Mouse (Mus musculus): ENCODE results near the gene Eif4a2. TPM values are rescaled to one million over a fixed set of nuclear protein-coding genes. Genes with fewer than 3 reads are reported as not detected.
"Not testable (repeated sequence)": the region's sequence is repeated elsewhere in the genome, so short reads cannot be mapped to it uniquely, and the experiment has no call there.

Eif4a2 gene
- total RNA-seq (2021), result 100 to 1,000 TPM; 405 to 416 TPM
- long read RNA-seq, experiment 1, transcript Eif4a2-201 (11 exons, 2,208 nt), result major isoform, 281 of 431 reads
- long read RNA-seq, experiment 1, transcript Eif4a2-202 (11 exons, 2,708 nt), result minor isoform, 5 of 431 reads
- long read RNA-seq, experiment 1, transcript Eif4a2-203 (11 exons, 1,227 nt), result minor isoform, 99 of 431 reads
- long read RNA-seq, experiment 1, partial matches to known transcripts, result 17 of 431 reads
- long read RNA-seq, experiment 1, other reads (novel, unspliced or antisense), result 28 of 431 reads
- long read RNA-seq, experiment 2, transcript Eif4a2-201 (11 exons, 2,208 nt), result major isoform, 301 of 462 reads
- long read RNA-seq, experiment 2, transcript Eif4a2-203 (11 exons, 1,227 nt), result minor isoform, 107 of 462 reads
- long read RNA-seq, experiment 2, partial matches to known transcripts, result 31 of 462 reads
- long read RNA-seq, experiment 2, other reads (novel, unspliced or antisense), result 15 of 462 reads

DNA sequence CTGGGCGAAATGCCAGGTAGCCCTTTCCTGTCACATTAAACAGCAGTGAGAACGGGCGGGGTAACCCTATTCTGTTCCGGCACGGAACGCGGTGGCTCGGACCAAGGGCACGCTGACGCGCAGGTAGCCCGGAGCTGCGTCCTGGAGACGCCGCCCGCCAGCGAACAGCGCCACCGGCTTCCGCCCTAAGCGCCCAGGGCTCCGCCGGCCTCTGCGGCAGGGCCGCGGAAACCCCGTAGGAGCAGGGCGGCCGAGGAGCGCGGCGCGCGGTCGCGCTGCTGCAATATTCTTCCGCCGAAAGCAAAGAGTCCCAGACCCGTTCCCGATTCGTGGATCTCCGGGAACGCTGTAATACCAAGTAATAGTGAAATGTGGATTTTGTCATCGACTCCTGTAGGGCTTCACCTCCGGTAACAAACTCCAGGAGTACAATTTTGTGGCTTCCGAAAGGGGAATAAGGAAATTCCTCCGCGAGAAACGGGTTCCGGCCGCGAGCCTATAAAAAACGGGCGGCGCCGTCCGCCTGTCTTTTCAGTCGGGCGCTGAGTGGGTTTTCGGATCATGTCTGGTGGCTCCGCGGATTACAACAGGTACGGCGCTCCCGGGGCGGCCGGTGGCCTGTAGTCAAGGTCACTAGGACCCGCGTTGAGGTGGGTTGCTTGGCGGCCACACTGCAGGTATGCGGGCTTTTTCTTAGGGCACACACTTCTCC, at the start of gene Eif4a2:
TSS of gene Eif4a2 (plus strand) at position 214 of the 712 bp plus-strand sequence.
- DNase-seq (ENCODE audit: low spot score), result peak; percentile 90

DNA sequence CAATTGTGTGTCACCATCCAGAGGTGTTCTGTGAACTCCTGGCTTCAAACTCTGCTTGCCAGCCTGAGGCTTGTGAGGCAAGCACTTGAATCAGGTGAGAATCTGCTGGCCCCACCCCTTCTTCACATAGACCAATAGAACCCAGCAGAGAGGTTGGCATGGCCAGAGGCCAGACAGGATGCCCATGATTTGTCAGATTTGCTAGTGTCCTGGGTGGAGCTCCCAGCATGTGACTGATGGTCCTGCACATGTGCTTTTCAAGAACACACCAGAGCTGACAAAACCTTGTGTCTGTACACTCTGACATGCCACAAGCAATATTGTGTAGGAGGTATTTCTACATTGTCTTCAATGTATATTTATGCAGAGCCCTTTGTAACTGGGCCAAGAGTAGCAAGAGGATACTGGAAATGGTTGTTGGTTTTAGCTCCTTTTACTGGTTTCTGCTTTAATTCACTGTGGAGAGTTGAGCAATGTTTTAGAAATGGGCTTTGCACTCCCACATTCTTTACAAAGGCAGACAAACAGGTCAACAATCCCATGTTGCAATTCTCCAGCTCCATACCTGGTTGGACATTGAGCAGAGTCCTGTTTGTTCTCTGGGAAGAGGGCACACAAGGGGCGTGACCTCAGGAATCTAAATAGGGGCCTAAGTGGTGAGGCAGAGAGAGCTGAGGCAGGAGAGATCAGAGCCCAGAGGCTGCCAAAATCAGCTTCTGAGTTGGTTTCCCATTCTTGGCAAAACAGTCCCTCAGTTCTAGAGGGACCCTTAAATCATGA, 49.4 kb upstream of the Eif4a2 start, which contains the start of gene Kng1:
TSS of gene Kng1 (plus strand) at position 198 of the 780 bp plus-strand sequence.
- not testable (repeated sequence) for DNase-seq (ENCODE audit: low spot score)

DNA sequence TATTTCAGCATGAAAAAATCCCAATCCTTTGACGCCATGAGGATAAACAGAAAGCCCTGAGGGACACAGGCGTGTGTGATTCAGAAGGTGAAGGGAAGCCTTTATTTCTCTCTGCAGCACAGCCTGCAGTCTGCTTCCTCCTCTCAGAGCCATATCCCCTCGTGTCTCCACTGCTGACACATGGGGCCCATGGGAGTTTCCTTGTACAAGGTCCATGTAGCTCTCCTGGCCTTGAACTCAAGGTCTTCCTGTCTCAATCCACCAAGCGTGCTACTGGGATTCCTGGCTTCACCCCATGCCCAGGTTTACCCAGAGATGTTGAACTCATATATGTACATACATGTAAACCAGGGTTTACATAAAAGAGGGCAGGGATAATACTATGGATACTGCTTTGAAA, 47.6 kb upstream of the Eif4a2 start:
- DNase-seq (ENCODE audit: low spot score), result not testable (repeated sequence)

DNA sequence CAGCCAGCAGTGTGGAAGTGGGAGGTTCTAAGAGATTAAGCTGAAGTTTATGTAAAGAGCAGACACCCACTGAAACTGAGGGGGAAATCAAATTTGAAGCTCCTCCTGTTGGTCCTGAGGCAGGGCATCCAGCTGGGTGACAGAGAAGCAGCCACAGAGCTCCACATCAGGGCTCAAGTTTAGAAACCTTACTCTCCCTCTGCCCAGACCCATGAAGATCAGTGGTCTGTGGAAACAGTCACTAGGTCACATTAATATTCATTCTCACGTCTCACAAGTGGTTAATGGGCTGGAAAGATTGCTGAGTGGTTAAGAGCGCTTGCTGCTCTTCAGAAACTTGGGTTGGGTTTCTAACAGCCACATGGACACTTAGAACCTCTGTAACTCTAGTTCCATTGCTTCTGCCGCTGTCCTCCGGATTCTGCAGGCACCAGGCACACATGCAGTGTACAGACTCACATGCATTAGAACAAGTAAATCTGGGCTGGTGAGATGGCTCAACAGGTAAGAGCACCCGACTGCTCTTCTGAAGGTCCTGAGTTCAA, 46.4 kb upstream of the Eif4a2 start:
- DNase-seq (ENCODE audit: low spot score), result not testable (repeated sequence)

DNA sequence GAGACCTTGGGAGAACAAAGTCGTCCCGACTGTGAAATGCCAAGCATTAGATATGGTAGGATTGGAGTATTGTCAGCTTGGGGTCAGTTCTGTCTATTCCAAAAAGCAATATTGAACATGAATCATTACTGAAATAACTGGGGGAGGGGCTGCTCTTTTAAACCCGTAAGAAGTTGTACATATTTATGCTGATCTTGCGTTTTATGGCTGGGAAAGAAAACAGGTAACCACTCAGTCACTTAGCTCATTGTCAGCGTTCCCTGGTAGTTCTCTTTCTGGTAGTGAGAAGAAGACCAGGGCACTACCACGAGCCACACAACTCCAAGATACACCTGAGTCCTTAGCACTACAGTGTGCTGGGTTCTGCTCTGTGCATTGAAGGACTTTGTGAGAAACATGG, 29.7 kb upstream of the Eif4a2 start:
- DNase-seq (ENCODE audit: low spot score), result not testable (repeated sequence)

DNA sequence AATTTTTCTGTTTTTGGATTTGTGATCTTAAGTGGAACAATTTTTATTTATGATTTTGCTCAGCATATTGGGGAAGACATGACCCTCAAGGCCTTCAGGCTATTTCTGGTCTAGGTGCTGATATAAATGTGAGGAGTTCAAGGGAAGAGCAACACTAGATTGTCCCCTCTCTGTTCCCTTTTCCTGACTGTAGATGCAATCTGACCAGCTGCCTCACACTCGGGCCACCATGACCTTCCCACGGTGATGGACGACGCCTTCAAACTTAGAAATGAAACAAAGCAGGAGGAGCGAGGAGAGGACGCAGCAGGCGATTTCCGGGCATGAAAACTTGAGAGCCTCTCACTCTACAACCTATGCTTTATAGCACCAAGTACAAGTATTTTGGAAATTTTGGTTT, 20.1 kb upstream of the Eif4a2 start:
- DNase-seq (ENCODE audit: low spot score), result not testable (repeated sequence)

DNA sequence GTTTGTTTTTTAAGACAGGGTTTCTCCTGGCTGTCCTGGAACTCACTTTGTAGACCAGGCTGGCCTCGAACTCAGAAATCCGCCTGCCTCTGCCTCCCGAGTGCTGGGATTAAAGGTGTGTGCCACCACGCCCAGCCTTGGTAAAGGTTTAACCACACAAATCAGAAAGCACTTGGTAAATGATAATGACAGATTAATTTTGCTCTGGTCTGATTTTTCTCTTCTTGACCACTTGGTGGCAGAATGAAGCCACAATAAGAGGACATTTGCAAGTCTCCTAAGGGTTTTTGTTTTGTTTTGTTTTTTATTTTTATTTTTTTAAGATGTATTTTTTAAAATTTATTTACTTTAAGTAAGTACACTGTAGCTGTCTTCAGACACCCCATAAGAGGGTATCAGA, 19.5 kb upstream of the Eif4a2 start:
- not testable (repeated sequence) for DNase-seq (ENCODE audit: low spot score)

DNA sequence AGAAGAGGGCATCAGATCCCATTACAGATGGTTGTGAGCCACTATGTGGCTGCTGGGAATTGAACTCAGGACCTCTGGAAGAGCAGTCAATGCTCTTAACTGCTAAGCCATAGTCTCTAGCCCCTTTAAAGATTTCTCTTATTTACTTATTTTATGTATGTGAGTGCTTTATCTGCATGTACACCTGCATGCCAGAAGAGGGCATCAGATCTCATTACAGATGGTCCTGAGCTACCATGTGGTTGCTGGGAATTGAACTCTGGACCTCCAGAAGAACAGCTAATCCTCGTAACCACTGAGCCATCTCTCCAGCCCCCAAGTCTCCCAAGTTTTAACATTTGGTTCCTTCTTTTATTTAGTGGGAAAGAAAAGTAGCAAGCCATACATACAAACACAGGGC, 18.8 kb upstream of the Eif4a2 start:
- not testable (repeated sequence) for DNase-seq (ENCODE audit: low spot score)

DNA sequence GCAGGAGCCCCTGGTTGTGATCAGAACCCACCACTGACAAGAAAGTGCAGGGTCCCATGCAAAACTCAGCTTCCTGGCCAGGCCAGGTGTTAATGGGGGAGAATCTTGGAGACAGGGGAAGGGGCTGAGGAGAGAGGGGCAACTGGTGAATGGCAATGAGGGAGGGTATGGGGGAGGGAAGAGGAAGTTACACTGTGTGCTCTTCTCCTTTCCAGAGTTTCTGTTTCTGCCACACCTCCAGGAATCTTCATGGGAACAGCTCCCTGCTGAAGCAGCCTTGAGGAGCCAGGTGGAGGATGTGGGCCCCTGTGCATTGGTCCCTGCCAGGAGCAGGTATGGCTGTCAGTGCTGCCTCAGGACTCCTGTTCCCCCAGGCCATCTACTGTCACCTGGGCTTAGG, 15.9 kb upstream of the Eif4a2 start:
- DNase-seq (ENCODE audit: low spot score), result not testable (repeated sequence)

DNA sequence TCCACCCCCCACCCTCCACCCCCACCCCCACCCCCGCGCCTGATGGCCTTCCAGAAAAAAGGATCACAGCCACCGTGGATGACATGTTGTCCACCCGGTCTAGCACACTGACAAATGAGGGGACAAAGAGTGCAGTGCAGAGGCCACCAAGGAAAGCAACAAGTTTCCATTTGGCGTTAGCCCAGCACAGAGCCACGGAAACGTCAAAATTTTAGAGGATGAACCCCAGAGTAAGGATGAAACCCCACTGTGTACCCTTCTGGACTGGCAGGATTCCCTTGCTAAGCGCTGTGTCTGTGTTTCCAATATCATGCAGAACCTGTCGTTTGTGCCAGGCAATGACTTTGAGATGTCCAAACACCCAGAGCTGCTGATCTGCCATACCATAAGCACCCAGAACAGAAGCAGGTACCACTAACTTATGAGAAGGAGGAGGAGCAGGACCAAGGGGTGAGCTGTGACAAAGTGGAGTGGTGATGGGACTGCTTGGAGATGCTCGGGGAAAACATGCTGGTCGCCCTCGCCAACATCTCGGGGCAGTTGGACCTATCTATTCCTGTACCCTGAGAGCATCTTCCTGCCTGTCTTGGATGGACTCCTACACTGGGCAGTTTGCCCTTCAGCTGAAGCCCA, 13.8 kb upstream of the Eif4a2 start:
- no peak for DNase-seq (ENCODE audit: low spot score)

DNA sequence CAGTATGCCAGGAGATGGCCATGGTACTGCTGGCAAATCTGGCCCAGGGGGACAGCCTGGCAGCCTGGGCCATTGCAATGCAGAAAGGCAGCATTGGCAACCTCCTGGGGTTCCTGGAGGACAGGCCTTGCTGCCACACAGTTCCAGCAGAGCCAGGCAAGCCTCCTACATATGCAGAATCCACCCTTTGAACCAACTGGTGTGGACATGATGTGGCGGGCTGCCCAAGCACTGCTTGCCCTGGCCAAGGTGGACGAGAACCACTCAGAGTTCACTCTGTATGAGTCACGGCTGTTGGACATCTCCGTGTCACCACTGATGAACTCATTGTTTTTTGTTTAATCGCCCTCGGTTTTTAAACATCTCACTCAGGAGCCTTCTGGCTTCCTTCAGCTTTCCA, 13.1 kb upstream of the Eif4a2 start:
- DNase-seq (ENCODE audit: low spot score), result no peak

DNA sequence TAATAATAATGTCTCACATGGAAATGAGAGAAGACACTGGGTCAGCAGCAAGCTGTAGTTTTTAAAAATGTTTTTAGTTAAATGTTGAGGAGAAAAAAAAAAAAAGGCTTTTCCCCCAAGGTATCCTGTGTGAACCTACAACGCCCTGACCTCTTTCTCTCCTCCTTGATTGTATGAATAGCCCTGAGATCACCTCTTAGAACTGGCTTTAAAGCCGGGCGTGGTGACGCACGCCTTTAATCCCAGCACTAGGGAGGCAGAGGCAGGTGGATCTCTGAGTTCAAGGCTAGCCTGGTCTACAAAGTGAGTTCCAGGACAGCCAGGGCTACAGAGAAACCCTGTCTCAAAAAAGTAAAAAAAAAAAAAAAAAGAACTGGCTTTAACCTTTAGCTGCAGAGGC, 11.7 kb upstream of the Eif4a2 start:
- not testable (repeated sequence) for DNase-seq (ENCODE audit: low spot score)

DNA sequence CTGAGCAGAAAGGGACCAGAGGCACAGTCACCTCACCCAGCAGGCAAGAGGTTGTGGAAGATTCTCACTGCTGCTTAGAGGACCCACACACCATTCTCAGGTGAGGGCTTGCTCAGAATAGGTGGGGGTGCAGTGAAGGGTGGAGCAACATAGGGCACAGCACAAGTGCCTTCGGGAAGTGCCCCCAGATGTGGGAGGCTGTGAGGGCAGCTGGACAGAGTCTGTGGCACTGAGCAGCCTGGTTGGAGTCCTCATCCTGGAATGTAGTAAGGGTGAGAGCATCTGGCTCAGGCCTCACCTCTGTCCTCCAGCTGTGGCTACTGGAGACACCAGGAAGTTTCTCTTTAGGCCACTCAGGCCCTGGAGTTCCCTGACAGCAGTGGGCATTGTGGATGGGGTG, 10.4 kb upstream of the Eif4a2 start:
- DNase-seq (ENCODE audit: low spot score), result not testable (repeated sequence)

DNA sequence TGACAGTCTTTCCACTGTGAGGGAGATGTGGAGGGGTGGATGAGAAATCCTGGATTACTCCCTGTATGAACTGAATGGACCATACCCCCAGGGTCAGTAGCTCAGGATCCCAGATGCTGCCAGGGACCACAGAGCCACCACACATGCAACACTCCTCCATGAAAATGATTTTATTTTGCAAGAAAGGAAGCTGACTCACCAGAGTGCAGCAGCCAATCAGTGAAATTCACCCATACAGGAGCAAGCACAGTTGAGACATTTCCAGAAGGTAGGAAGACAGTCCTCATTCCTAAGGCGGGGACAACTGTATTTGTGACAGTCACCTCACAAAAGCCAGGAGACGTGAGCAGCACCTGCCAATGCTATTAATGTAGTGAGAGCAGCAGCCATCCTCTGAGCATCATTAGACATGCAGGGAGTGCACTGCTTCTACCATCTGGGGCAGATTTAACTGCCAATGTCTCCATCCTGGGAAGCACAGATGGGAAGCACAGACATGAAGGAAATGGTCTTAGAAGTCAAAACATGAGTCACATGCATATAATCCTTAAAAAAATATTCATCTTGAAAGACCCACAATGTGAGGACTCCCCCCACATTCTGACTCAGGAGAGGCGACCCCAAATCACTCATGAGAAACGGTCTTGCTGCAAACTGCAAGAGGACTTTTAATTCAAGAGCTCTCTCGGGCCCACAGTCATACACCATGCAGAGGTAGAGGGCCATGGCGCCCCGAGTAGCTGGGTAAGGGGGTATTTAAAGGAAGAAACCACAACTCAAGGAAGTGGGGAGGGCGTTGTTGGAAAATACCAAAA, 9.7 kb upstream of the Eif4a2 start:
- DNase-seq (ENCODE audit: low spot score), result not testable (repeated sequence)

DNA sequence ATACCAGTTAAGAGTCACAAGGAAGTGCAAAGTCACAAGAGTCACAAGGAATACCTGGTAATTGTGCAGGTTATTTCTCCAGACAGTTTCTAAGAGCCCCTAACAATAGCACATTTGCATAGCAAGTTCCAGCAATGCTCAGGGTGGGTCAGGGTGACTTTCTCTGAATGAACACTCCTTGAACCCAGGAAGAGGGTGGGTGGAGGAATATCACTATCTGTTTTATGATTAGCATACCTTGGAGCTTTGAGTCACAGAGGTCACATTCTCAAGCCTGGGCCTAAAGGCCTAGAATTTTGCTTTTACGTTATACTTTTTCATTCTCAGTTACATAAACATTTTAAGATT, 9.2 kb upstream of the Eif4a2 start:
- not testable (repeated sequence) for DNase-seq (ENCODE audit: low spot score)

DNA sequence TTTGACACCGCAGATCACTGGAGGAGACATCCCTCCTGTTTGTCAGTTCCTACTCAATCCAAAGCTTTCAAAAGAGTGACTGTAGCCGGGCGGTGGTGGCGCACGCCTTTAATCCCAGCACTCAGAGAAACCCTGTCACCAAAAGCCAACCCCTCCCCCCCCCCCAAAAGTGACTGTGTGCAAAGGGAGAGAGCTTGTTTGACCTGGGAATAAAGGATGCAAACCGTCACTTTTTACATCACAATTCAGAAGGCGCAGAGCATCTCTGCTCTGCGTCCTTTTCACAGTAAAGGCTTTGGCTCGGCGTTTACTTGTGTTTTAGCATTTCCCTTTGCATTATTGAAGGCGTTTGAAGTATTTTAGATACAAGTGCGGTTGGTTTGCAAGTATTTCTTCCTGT, 7.6 kb upstream of the Eif4a2 start:
- DNase-seq (ENCODE audit: low spot score), result no peak

DNA sequence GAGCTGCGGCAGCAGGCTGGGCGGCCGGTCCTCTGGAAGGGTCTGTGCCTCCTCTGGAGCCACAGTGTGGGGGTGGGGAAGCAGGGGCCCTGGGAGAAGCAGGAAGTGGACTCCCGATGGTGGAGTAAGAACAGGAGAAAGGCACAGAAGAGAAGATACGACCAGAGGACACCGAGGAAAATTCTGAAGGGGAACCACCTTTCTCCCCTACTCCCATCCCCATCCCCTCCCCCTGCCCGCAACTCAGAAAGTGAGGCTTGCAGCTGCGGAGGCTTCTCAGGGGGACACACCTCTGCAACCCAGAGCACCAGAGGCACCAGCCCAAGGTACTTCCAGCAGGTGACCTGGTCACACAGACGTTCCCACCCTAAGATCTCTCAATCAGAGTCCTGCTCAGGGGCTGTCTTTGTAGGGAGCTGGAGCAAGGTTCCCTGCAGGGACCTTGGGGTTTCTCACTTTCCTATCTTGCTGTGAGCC, 7.1 kb upstream of the Eif4a2 start:
- no peak for DNase-seq (ENCODE audit: low spot score)

DNA sequence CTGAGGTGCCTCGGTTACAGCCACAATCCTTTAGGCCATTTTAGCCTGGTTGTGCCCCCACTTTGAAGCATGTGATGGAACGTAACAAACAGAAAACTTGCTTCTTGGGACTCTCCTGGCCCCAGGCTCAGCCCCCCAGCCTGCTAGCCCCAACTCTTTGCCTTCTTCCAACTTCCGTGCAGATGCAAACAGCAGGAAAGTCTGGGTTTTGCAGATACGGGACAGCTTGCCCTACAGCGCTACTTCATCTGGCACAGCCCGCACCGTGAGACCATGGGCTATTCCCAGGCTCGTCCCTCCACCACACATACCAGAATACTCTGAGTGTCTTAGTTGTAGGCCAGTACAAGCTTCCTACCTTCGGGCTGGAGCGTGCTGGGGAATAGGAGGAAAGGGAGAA, 6.6 kb upstream of the Eif4a2 start:
- DNase-seq (ENCODE audit: low spot score), result no peak

DNA sequence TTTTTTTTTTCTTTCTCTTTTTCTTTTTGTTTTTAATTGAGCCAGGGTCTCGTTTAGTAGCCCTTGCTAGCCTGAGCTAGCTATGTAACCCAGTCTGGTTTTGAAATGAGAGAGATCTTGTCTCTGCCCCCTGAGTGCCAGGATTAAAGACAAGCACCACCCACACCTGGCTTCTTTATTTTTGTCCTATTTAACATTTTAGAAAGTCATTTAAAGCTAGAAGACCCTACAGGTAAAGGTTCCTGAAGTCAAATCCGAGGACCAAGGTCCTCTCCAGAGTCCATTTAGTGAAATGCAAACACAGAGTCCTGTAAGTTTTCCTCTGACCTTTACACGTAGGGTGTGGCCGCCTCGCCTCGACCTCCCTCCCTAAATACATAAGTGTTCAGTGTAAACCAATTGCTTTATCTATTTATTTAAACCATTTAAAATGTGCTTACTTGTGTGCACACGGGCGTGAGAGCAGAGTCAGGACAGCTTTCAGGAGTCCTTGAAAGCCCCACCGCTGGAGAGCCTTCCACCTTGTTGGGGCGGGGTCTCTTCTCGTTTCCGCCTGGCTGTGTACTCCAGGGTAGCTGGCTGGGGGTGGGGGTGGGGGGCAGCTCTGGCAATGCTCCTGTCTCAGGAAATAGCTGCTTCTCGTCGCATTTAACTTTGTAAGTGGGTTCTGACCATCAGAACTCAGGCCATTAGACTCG, 4.8 kb upstream of the Eif4a2 start:
- DNase-seq (ENCODE audit: low spot score), result no peak

All from gastrocnemius, adult 18-20 months (tissue).